Mouse (Mus musculus): ENCODE measurements around the gene Kit. TPM values are rescaled to one million over a fixed set of nuclear protein-coding genes. Genes with fewer than 3 reads are reported as not detected.

Kit gene
- polyA plus RNA-seq, 1 experiment from 2014 or later: 14.5 TPM

GRCm38 (mm10) chr5:75704584-75705175, 130.0 kb downstream of the Kit start:
- Histone ChIP-seq H3K9ac (ENCODE audit: low read depth, low read length) (no peak overlapping the region), H3K4me1 (replicated peaks; ENCODE audit: insufficient read depth, low read length) (no peaks in the 10 kb centered on the region), H3K4me3 (replicated peaks; ENCODE audit: low read depth, low read length) (no peak overlapping the region), H3K4me2 (ENCODE audit: low read length) (no peak overlapping the region), H3K36me3 (ENCODE audit: insufficient read depth, low read length) (no peaks in the 10 kb centered on the region), H3K27me3 (ENCODE audit: insufficient read depth, low read length) (no peaks in the 10 kb centered on the region), H3K9me3 (replicated peaks; ENCODE audit: low read length) (no peaks in the 10 kb centered on the region), H3K27ac (no peak overlapping the region)
- TF ChIP-seq CTCF (IDR thresholded peaks at IDR 0.05; ENCODE audit: low read depth): no peak
- 80% methylated on average over 7 of the region's 7 CpGs for WGBS
- DNase-seq (ENCODE audit: low spot score) (no peak), ATAC-seq (replicated peaks; ENCODE audit: low FRiP score, low read depth) (no peak)

GRCm38 (mm10) chr5:75705421-75705820, 130.7 kb downstream of the Kit start:
- DNase-seq (ENCODE audit: low spot score): no peak
- H3K4me1 ChIP-seq (replicated peaks; ENCODE audit: insufficient read depth, low read length): no peaks in the 10 kb centered on the region
- 93% methylated on average over 1 of the region's 1 CpGs for WGBS

More at GRCm38 (mm10) chr5:75705421-75705820, 130.7 kb downstream of the Kit start:
- Histone ChIP-seq H3K27me3 (ENCODE audit: insufficient read depth, low read length) (no peaks in the 10 kb centered on the region), H3K4me3 (replicated peaks; ENCODE audit: low read depth, low read length) (no peak overlapping the region), H3K9me3 (replicated peaks; ENCODE audit: low read length) (no peaks in the 10 kb centered on the region), H3K9ac (ENCODE audit: low read depth, low read length) (no peak overlapping the region), H3K27ac (no peak overlapping the region), H3K4me2 (ENCODE audit: low read length) (no peak overlapping the region), H3K36me3 (ENCODE audit: insufficient read depth, low read length) (no peaks in the 10 kb centered on the region)
- no peak for TF ChIP-seq CTCF (IDR thresholded peaks at IDR 0.05; ENCODE audit: low read depth)
- ATAC-seq (replicated peaks; ENCODE audit: low FRiP score, low read depth): no peak

Measured in kidney, postnatal 0 days (tissue).